Mouse (Mus musculus): ENCODE results near the gene Vmn2r40.
"Not testable (repeated sequence)": the region's sequence is repeated elsewhere in the genome, so short reads cannot be mapped to it uniquely, and the experiment has no call there.

Gene Vmn2r40

GRCm38 (mm10) chr7:8931335-8931734, at the start of gene Vmn2r40:
Gene Vmn2r40, minus strand, starts transcription at chr7:8931435.
- not testable (repeated sequence) for DNase-seq (ENCODE audit: low spot score)

All from testis, postnatal 10 days (tissue).